9 mouse cellular contexts compared by ENCODE assay signal in genomic region chr7:126528166-126528577, GRCm38 (mm10). TPM values are rescaled to one million over a fixed set of nuclear protein-coding genes. Genes with fewer than 3 reads are reported as not detected.
A peak's percentile ranks its signal among the peaks of the same experiment; 100 is the strongest.
DNase-seq lines count a peak whose midpoint lies in the region; ATAC-seq lines count a peak whose summit lies in the region.
"Had no signal": no experiment of that assay in that cellular context is flagged by ENCODE, and none has a peak within 500 bp of the region (broad histone marks: within the 10 kb centered on the region; RNA-seq: fewer than 3 reads in every experiment).

No protein-coding gene starts in this region.

- no peaks in the 10 kb centered on the region for H3K36me3 ChIP-seq in forebrain, embryonic 13.5 days (ENCODE audit: poor library complexity, severe bottlenecking)
- H3K36me3 ChIP-seq in intestine, embryonic 16.5 days (ENCODE audit: control insufficient read depth, insufficient read depth, low read length) = no peaks in the 10 kb centered on the region
- no peaks in the 10 kb centered on the region for H3K36me3 ChIP-seq in midbrain, embryonic 10.5 days
- H3K36me3 ChIP-seq: heart, embryonic 15.5 days had no signal

- H3K4me3 ChIP-seq in forebrain, embryonic 13.5 days = no peak overlapping the region
- H3K4me3 ChIP-seq in intestine, embryonic 16.5 days (ENCODE audit: low read length) = no peak overlapping the region
- no peak overlapping the region for H3K4me3 ChIP-seq in midbrain, embryonic 10.5 days
- H3K4me3 ChIP-seq: heart, embryonic 15.5 days had no signal

- WGBS in forebrain, embryonic 13.5 days = 0% methylated on average over 1 of the region's 1 CpGs
- WGBS in intestine, embryonic 16.5 days = 11% methylated on average over 1 of the region's 1 CpGs
- 17% methylated on average over 1 of the region's 1 CpGs for WGBS in midbrain, embryonic 10.5 days

- ATAC-seq in forebrain, embryonic 13.5 days = peak; percentile 63
- ATAC-seq in intestine, embryonic 16.5 days = no peak

- 0 out of 2 replicates have a peak, but pooled peaks cover 3% of the 10 kb centered on the region for H3K4me1 ChIP-seq in forebrain, embryonic 13.5 days
- no peaks in the 10 kb centered on the region for H3K4me1 ChIP-seq in intestine, embryonic 16.5 days (ENCODE audit: control insufficient read depth, insufficient read depth, low read length)
- peaks cover 3% of the 10 kb centered on the region for H3K4me1 ChIP-seq in midbrain, embryonic 10.5 days
- H3K4me1 ChIP-seq: heart, embryonic 15.5 days had no signal

- no peak overlapping the region for H3K4me2 ChIP-seq in forebrain, embryonic 13.5 days
- H3K4me2 ChIP-seq in intestine, embryonic 16.5 days (ENCODE audit: low read depth, low read length) = no peak overlapping the region
- H3K4me2 ChIP-seq: heart, embryonic 15.5 days had no signal

- H3K27ac ChIP-seq in forebrain, embryonic 13.5 days = peak overlapping the region; percentile 63
- H3K27ac ChIP-seq in intestine, embryonic 16.5 days (ENCODE audit: low read length) = no peak overlapping the region
- peak overlapping the region; percentile 88 for H3K27ac ChIP-seq in midbrain, embryonic 10.5 days (replicated peaks)
- H3K27ac ChIP-seq: heart, embryonic 15.5 days had no signal

- DNase-seq in right cerebral cortex, postnatal 10 days (ENCODE audit: low spot score in 2 of 2) = peak; percentile 36 to 48
- DNase-seq in right cerebral cortex, postnatal 25 days = no peak
- peak; percentile 51 for DNase-seq in adipocyte (ENCODE audit: low spot score)
- peak; percentile 49 for DNase-seq in midbrain, embryonic 10.5 days (ENCODE audit: low spot score)
- peak; percentile 33 for DNase-seq in thymus, postnatal 14 days
- no peak for DNase-seq in gastrocnemius, postnatal 25 days

- H3K9me3 ChIP-seq in forebrain, embryonic 13.5 days (replicated peaks) = no peaks in the 10 kb centered on the region
- H3K9me3 ChIP-seq in intestine, embryonic 16.5 days (ENCODE audit: control insufficient read depth, low read length) = no peaks in the 10 kb centered on the region
- H3K9me3 ChIP-seq in midbrain, embryonic 10.5 days (replicated peaks) = no peaks in the 10 kb centered on the region
- H3K9me3 ChIP-seq: heart, embryonic 15.5 days had no signal

- H3K27me3 ChIP-seq in forebrain, embryonic 13.5 days = 0 out of 2 replicates have a peak, but pooled peaks cover 2% of the 10 kb centered on the region
- no peaks in the 10 kb centered on the region for H3K27me3 ChIP-seq in intestine, embryonic 16.5 days (replicated peaks; ENCODE audit: control insufficient read depth, insufficient read depth, low read length)
- H3K27me3 ChIP-seq in midbrain, embryonic 10.5 days (ENCODE audit: low read depth, poor library complexity, severe bottlenecking) = no peaks in the 10 kb centered on the region
- H3K27me3 ChIP-seq: heart, embryonic 15.5 days had no signal

- peak overlapping the region; percentile 50; the same call in 1 of the 2 replicates for H3K9ac ChIP-seq in forebrain, embryonic 13.5 days
- H3K9ac ChIP-seq in intestine, embryonic 16.5 days (ENCODE audit: low read depth, low read length) = peak overlapping the region; percentile 51; the same call in 1 of the 2 replicates
- H3K9ac ChIP-seq: heart, embryonic 15.5 days had no signal

RNA-seq across cellular contexts. Expression of gene Atxn2l, which starts 24.9 kb away (rescaled TPM):
- 52.4 and 60.0 TPM in 2 replicates for polyA plus RNA-seq in forebrain, embryonic 13.5 days (2015; fragmentation: Nextera tagmentation; extraction: Ambion mirVana)
- polyA plus RNA-seq in intestine, embryonic 16.5 days (2015; fragmentation: Nextera tagmentation; extraction: Ambion mirVana) = 25.8 and 29.4 TPM in 2 replicates
- 44.8 and 50.2 TPM in 2 replicates for polyA plus RNA-seq in midbrain, embryonic 10.5 days (2016; fragmentation: Nextera tagmentation; extraction: Ambion mirVana)
- 10 to 100 TPM; 26.0 to 26.4 TPM for total RNA-seq in gastrocnemius, postnatal 25 days (2021)

RNA-seq across cellular contexts. Expression of gene Eif3c, which starts 38.0 kb away (rescaled TPM):
- polyA plus RNA-seq in forebrain, embryonic 13.5 days (2015; fragmentation: Nextera tagmentation; extraction: Ambion mirVana) = 209 and 212 TPM in 2 replicates
- polyA plus RNA-seq in intestine, embryonic 16.5 days (2015; fragmentation: Nextera tagmentation; extraction: Ambion mirVana) = 180 and 194 TPM in 2 replicates
- 206 and 215 TPM in 2 replicates for polyA plus RNA-seq in midbrain, embryonic 10.5 days (2016; fragmentation: Nextera tagmentation; extraction: Ambion mirVana)
- 100 to 1,000 TPM; 130 to 138 TPM for total RNA-seq in gastrocnemius, postnatal 25 days (2021)

RNA-seq across cellular contexts. Expression of gene Tufm, which starts 41.0 kb away (rescaled TPM):
- 114 and 123 TPM in 2 replicates for polyA plus RNA-seq in forebrain, embryonic 13.5 days (2015; fragmentation: Nextera tagmentation; extraction: Ambion mirVana)
- polyA plus RNA-seq in intestine, embryonic 16.5 days (2015; fragmentation: Nextera tagmentation; extraction: Ambion mirVana) = 229 and 244 TPM in 2 replicates
- 161 and 178 TPM in 2 replicates for polyA plus RNA-seq in midbrain, embryonic 10.5 days (2016; fragmentation: Nextera tagmentation; extraction: Ambion mirVana)
- 100 to 1,000 TPM; 131 to 139 TPM for total RNA-seq in gastrocnemius, postnatal 25 days (2021)

RNA-seq across cellular contexts. Expression of gene Sh2b1, which starts 52.9 kb away (rescaled TPM):
- 55.8 and 61.6 TPM in 2 replicates for polyA plus RNA-seq in forebrain, embryonic 13.5 days (2015; fragmentation: Nextera tagmentation; extraction: Ambion mirVana)
- polyA plus RNA-seq in intestine, embryonic 16.5 days (2015; fragmentation: Nextera tagmentation; extraction: Ambion mirVana) = 43.2 and 44.6 TPM in 2 replicates
- 54.1 and 58.7 TPM in 2 replicates for polyA plus RNA-seq in midbrain, embryonic 10.5 days (2016; fragmentation: Nextera tagmentation; extraction: Ambion mirVana)
- total RNA-seq in gastrocnemius, postnatal 25 days (2021) = 10 to 100 TPM; 41.5 to 43.9 TPM

RNA-seq across cellular contexts. Expression of gene Apobr, which starts 56.6 kb away (rescaled TPM):
- polyA plus RNA-seq in forebrain, embryonic 13.5 days (2015; fragmentation: Nextera tagmentation; extraction: Ambion mirVana) = 0.38 and 0.46 TPM in 2 replicates
- 0.65 and 1.5 TPM in 2 replicates for polyA plus RNA-seq in intestine, embryonic 16.5 days (2015; fragmentation: Nextera tagmentation; extraction: Ambion mirVana)
- polyA plus RNA-seq in midbrain, embryonic 10.5 days (2016; fragmentation: Nextera tagmentation; extraction: Ambion mirVana) = 0.41 and 0.58 TPM in 2 replicates
- total RNA-seq in gastrocnemius, postnatal 25 days (2021) = under 1 TPM; 0.26 to 0.59 TPM

Comparison
In these comparisons a context has a peak if more than half of its experiments do, and no peak if none do; other contexts are left out.
1. DNase-seq: peak in right cerebral cortex, postnatal 10 days (2 of 2), adipocyte (single experiment), midbrain, embryonic 10.5 days (single experiment) and thymus, postnatal 14 days (single experiment); none in right cerebral cortex, postnatal 25 days (single experiment) and gastrocnemius, postnatal 25 days (single experiment).